Mouse (Mus musculus): ENCODE measurements around the gene Ubl5. TPM values are rescaled to one million over a fixed set of nuclear protein-coding genes. Genes with fewer than 3 reads are reported as not detected.
"Not testable (repeated sequence)": the region's sequence is repeated elsewhere in the genome, so short reads cannot be mapped to it uniquely, and the experiment has no call there.

Ubl5 gene
- 100 to 1,000 TPM; 295 to 327 TPM for total RNA-seq (2021)

- DNase-seq = peak in 1 of 2 experiments; percentile 41
Measured at GRCm38 (mm10) chr9:20642101-20642895, at the start of gene Ubl5. Gene Ubl5 (plus strand): TSS chr9:20642878.

DNA sequence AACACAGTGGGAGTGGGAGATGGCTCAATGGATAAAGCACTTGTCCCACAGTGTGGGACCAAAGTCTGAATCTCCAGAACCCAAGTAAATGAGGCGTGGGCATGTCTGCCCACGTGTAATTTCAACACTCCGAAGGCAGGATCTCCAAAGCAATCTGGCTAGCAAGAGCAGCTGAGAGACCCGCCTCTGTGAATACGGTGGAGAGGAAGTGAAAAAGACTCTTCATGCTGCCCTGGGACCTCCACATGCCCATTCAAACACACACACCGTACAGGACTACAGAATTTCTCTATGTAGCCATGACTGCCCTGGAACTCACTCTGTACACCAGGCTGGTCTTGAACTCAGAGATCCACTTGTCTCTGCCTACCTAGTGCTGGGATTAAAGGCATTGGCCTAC lies 41.4 kb upstream of the Ubl5 start:
- no peak for DNase-seq

DNA sequence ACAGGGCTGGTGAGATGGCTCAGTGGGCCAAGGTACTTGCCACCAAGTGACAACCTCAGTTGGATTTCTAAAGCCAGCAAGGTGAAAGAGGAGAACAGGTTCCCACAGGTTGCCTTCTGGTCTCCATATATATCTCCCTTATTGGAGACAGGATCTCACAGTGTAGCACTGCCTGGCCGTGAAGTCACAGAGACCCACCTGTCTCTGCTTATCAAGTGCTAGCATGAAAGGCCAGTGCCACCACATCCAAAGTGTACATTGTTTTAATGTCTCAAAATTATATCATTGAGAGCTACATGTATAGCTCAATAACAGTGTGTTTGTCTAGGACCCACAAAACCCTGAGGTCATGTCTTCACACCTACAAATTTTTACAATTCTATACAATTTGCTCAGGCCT lies 36.4 kb upstream of the Ubl5 start:
- DNase-seq = no peak

DNA sequence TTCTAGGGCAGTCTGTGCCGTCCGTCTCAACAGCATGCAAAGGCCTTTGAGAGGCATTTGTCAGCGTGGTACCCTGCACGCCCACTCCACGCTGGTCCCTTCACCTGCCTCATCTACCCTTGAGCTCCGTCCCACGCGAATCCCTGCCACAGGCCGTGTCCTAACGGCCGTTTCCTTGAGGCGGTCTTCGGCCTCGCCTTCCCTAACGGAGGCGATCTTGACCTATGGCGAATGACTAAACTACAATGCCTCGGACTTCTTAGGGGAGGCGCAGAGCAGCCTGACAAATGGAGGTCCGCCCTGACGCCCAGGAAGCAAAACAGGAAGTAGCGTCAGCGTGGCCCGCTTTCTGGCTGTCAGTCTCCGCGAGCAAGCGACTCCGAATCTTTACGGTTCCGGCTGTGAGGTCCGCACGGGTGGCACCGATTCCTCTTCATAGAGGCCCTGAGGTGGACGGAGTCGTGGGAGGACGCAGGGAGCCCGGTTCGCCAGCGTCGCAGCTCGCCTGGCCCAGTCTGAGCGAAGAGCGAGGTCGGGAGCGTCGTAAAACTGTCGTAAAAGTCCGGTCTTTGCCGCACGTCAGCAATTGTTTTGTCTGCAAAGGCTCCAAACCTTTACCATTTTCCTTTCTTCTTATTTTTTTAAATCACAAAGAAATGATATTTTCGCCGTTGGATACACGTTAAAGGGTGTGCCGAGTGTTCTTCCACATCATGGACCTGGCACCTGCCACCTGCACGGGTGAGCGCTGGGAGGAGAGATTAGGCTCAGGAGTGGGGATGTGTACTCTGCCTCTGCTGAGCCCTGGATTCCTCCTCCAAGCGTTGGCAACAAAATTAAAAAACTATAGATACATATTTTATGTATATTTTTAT lies 35.3 kb upstream of the Ubl5 start:
- peak; percentile 87 to 89 for DNase-seq

GRCm38 (mm10) chr9:20609831-20610464 lies 32.7 kb upstream of the Ubl5 start:
- DNase-seq = no peak

DNA sequence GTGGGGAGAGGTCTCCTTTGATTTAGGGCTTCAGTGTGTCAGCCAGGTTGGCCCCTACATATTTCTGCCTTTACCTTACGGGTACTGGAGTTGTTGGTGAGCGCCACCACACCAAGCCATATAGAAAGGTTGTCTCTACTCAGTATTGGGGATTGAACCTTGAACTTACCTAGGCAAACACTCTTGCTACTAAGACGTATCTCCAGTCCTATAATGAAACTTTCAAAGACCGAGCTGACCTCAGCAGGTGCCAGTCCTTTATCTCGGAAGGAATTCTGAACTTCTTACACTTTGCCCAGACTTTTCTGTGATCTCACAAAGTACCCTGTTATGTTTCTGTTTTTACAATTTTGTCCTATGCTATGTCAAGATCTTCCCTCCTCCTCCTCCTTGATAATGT lies 30.7 kb upstream of the Ubl5 start:
- no peak for DNase-seq

DNA sequence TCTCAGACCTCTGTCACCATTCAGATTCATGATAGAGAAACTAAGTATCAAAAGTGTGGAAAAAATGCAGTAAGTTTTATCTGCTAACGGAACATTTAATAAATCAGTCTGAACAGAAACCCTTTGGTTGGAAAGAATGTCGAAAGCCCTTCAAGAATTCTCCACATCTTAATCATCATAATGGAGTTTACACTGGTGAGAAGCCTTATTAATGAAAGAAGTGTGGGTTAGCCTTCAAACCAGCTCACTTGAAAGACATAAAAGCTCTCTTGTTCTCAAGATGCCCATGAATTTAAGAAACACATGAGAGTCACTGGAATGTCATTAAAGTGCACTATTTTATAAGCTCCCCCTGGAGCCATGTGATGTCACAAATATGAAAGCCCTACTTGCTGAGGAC lies 26.0 kb upstream of the Ubl5 start:
- DNase-seq = no peak

DNA sequence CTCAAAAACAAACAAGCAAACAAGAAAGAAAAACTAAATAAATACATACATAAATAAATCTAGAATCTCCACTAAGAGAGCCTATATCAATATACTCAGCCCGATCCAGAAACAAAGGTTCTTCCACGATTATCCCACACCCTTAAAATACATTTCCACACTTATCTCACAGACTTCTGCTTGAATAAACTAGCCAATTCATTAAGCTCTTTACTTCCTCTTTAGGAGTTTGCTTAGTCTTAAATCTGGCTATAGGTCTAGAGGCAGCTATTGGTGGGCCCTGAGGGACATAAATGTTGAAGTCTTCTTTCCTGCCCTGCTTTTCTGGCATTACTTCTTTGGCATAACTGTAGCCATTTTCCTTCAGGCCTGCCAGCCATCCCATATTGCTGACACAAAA lies 11.3 kb upstream of the Ubl5 start:
- DNase-seq = no peak

GRCm38 (mm10) chr9:20635676-20636075 lies 7.0 kb upstream of the Ubl5 start:
- DNase-seq = not testable (repeated sequence)

DNA sequence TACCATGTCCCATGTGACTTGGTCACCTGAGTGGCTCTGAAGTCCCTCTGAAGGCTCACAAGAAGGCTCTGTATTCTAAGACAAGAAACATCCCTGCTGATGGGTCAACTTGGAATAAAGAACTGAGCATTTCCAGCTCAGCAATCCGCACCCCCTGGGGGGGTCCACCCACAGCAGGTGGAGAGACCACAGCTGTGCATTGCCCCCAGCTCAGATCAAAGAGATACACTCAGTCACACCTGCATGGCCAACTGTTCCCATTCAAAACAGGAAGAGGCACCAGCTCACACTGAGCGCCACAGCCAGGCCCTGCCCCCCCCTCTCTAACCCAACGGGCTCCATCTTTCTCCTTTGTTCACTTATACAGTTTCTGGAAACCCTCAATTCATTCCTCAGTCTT lies 6.4 kb upstream of the Ubl5 start:
- no peak for DNase-seq

DNA sequence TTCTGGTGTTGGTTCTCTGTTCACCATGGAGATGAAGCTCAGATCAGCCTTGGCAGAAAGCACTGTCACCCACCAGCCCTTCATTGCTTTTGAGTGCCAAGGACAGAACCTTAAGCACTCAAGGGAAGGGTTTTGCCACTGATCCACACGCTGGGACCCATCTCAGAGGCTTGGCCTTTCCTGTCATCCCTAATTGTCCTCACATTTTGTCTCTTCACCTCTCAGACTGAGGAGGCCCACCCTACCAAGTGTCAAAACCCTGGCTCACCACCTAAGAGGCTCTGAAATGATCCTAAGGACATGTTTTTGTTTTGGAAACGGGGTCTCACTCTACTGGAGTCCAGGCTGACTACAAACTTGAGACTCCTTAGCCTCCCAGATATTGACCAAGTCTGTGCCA lies 5.9 kb upstream of the Ubl5 start:
- DNase-seq = no peak

GRCm38 (mm10) chr9:20638552-20638951 lies 4.1 kb upstream of the Ubl5 start:
- DNase-seq = no peak

- DNase-seq = no peak
Measured at GRCm38 (mm10) chr9:20639486-20639885, 3.2 kb upstream of the Ubl5 start.

- no peak for DNase-seq
Measured at GRCm38 (mm10) chr9:20641501-20641900, 1.2 kb upstream of the Ubl5 start.

- DNase-seq = peak; percentile 64 to 69
Measured at GRCm38 (mm10) chr9:20642896-20643466, 303 bp downstream of the Ubl5 start.

DNA sequence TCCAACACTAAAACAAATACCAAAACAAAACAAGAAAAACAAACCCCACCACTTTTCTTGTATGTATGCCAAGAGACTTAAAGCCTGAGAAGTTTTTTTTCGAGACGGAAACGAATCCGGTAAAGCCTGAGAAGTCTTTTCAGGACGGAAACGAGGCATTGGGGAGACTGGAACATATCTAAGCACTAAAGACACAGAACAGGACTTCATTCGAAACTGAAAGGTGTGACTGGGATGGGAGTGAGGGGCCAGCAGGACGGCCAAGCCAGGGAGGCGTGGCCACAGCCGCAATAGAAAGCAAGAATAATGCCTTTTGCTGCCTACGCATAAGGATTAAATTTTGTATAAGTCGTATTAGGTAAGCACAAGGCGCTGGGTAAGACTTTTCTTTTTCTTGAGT lies 1.1 kb downstream of the Ubl5 start:
- DNase-seq = no peak

- peak; percentile 80 to 81 for DNase-seq
Measured at GRCm38 (mm10) chr9:20644360-20645081, 1.8 kb downstream of the Ubl5 start, which contains the start of gene Fbxl12. Gene Fbxl12 (minus strand): TSS chr9:20644767.

GRCm38 (mm10) chr9:20645121-20645520 lies 2.4 kb downstream of the Ubl5 start:
- DNase-seq = no peak

DNA sequence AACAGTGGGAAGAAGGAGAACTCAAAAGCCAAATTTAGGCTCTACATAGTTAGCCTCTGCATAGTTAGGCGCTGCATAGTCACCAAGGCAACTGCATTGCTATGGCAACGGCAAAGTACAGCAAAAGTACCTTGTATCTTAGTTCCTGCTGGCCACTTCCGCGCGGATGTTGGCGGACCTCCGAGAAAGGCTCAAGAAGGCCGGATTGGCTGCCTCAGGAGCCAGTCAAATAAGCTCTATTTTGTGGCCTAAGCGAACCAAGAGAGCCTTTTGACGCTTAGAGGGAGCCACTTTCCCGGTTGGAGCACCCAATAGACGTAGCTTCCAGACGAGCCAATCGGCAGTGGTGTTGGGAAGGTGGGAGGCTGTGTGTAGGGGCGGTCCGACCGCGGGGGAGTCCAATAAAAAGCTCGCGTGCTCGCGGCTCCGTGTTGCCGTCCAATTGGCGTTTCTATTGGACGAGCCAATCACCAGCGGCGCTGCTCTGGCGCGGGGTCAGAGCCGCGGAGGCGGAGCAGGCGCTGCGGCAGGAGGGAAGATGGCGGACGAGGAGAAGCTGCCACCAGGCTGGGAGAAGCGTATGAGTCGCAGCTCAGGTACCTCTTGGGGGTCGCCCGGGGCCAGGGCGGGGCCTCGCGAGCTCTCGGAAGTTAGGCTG lies 9.1 kb downstream of the Ubl5 start, which contains the start of gene Pin1:
TSS of gene Pin1 (plus strand) at position 494 of the 658 bp plus-strand sequence.
- DNase-seq = peak; percentile 99

DNA sequence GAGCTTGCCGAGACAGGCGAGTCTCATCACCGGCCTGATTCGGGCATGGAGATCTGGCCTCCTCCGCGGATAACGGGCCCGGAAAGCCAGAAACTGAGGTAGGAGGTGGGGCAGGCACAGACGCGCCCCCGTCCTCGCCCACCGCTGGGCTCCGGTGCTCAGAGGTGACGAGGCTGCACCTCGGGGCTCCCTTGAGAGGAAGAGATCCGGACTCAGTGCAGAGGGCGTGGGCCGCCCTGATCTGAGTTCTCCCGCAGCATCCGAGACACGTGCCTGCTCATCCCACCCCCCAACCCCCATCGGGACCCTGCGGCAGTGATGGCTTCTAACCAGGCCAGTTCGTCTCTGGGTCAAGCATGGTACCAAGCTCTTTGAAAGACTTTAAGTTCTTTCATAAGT lies 9.6 kb downstream of the Ubl5 start:
- DNase-seq = no peak

DNA sequence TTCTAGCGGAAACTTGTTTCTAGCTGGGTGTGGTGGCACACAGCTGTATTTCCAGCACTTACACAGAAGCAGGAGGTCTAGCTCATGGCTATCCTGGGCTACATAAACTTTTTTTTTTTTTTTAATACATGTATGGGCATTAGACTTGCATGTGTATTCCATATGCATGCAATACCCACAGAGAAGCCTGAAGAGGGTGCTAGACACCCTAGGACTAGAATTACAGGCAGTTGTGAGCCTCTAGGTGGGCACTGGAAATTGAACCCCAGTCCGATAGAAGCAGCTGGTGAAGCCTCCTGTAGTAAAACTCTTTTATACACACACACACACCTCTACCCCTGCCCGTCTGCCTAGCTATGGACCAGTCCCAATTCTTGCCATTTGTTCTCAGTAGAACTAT lies 11.2 kb downstream of the Ubl5 start:
- DNase-seq = no peak
